Mouse (Mus musculus): ENCODE measurements around the gene Fgfr2. TPM values are rescaled to one million over a fixed set of nuclear protein-coding genes. Genes with fewer than 3 reads are reported as not detected.

The Fgfr2 gene
- polyA plus RNA-seq, 1 experiment, result 14.8 TPM

DNA sequence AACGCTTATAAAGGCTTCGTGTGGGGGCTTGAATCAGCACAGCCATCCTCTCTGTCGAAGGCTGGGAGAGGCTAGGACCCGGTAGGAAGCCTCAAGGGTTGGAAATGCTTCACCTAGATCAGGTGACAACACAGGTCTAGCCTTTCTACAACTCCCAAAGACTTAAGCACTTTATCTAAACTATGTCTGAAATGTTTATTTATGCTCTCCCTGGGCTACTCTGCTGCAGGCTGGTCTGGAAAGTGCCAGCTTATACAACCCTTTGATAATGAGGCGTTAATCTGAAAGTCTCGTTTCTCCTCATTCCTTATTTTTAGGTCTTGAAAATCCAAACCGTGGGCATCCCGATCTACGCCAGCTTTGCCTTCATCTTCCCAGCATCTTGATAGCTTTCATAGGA lies 2299.2 kb downstream of the Fgfr2 start:
- 70% methylated on average over 9 of the region's 9 CpGs for WGBS
- Histone ChIP-seq H3K36me3 (ENCODE audit: control insufficient read depth, insufficient read depth, low read length) (no peaks in the 10 kb centered on the region), H3K27me3 (replicated peaks; ENCODE audit: control insufficient read depth, insufficient read depth, low read length) (no peaks in the 10 kb centered on the region), H3K27ac (ENCODE audit: insufficient read depth, low read depth, low read length) (no peak overlapping the region), H3K4me3 (ENCODE audit: insufficient read depth, low read depth, low read length) (no peak overlapping the region), H3K4me1 (ENCODE audit: control insufficient read depth, insufficient read depth, low read length) (no peaks in the 10 kb centered on the region)
- no peak for TF ChIP-seq CTCF (conservative IDR thresholded peaks at IDR 0.05; ENCODE audit: insufficient read depth, insufficient read length, low read depth, low read length)
- TF ChIP-seq POLR2A (IDR thresholded peaks at IDR 0.05; ENCODE audit: low read depth, low read length), result no peak
- no peak for DNase-seq

DNA sequence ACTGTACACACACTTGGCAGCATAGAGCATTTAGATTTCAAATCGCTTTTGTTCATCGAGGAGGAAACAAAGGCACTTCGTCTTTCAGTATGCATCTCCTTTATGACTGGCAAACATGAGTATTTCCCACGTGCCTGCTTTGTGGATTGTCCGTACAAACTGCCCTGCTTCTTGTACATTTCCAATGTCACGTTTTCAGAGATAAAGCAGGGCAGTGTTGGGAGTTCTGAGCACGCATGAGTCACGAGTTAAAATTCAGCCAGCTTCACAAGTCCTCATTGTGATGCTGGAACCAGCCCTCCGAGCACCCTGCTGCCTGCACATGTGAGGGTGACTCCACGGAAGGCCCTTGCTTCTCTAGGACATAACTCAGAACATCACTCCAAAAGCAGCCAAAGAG lies 2303.5 kb downstream of the Fgfr2 start:
- H3K4me3 ChIP-seq (ENCODE audit: insufficient read depth, low read depth, low read length), result no peak overlapping the region
- WGBS, result 66% methylated on average over 10 of the region's 10 CpGs
- no peaks in the 10 kb centered on the region for H3K36me3 ChIP-seq (ENCODE audit: control insufficient read depth, insufficient read depth, low read length)
- TF ChIP-seq POLR2A (IDR thresholded peaks at IDR 0.05; ENCODE audit: low read depth, low read length), result no peak
- no peak for TF ChIP-seq CTCF (conservative IDR thresholded peaks at IDR 0.05; ENCODE audit: insufficient read depth, insufficient read length, low read depth, low read length)
- no peak for DNase-seq
- H3K4me1 ChIP-seq (ENCODE audit: control insufficient read depth, insufficient read depth, low read length), result no peaks in the 10 kb centered on the region
- no peak overlapping the region for H3K27ac ChIP-seq (ENCODE audit: insufficient read depth, low read depth, low read length)
- H3K27me3 ChIP-seq (replicated peaks; ENCODE audit: control insufficient read depth, insufficient read depth, low read length), result no peaks in the 10 kb centered on the region

DNA sequence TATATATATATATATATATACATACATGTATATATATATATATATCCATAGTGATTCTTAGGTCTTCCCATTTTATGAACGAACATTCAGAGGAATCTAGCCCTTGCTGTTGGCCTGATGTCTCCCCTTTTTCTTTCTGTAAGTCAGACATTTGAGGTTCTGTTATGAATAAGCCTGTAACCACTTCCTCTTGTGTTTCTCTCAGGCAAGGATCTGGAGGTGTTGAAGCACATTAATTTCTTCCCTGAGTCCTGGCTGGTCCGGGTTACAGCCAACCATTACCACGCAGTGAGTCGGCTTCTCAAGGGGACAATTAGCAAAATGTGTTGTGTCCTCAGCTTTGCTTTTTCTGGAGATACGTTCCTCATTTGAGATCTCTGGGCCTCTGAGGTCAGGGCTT lies 2304.3 kb downstream of the Fgfr2 start:
- Histone ChIP-seq H3K36me3 (ENCODE audit: control insufficient read depth, insufficient read depth, low read length) (no peaks in the 10 kb centered on the region), H3K27me3 (replicated peaks; ENCODE audit: control insufficient read depth, insufficient read depth, low read length) (no peaks in the 10 kb centered on the region), H3K27ac (ENCODE audit: insufficient read depth, low read depth, low read length) (no peak overlapping the region), H3K4me1 (ENCODE audit: control insufficient read depth, insufficient read depth, low read length) (no peaks in the 10 kb centered on the region), H3K4me3 (ENCODE audit: insufficient read depth, low read depth, low read length) (no peak overlapping the region)
- TF ChIP-seq POLR2A (IDR thresholded peaks at IDR 0.05; ENCODE audit: low read depth, low read length), result no peak
- TF ChIP-seq CTCF (conservative IDR thresholded peaks at IDR 0.05; ENCODE audit: insufficient read depth, insufficient read length, low read depth, low read length), result no peak
- WGBS, result 83% methylated on average over 5 of the region's 5 CpGs
- DNase-seq, result no peak

DNA sequence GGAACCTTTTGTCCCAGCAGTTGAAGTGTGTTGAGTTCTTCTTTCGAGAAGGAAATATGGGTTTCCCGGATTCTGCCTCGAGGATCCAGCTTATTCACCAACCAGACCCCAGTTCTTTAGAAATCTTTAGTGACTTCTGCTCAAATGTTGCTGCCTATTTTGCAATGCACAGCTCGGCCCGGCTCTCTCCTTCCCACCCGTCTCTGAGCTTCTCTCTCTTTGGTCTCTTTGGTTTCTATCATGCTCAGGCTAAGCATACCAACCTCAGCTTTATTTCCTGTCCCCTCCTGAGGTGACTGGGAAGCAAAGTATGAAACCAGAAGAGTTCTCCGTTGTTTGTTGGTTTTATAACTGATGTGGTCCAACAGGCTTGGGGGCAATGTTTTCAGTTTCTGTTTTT lies 2306.9 kb downstream of the Fgfr2 start:
- DNase-seq, result no peak
- Histone ChIP-seq H3K4me1 (ENCODE audit: control insufficient read depth, insufficient read depth, low read length) (no peaks in the 10 kb centered on the region), H3K27ac (ENCODE audit: insufficient read depth, low read depth, low read length) (no peak overlapping the region), H3K27me3 (replicated peaks; ENCODE audit: control insufficient read depth, insufficient read depth, low read length) (no peaks in the 10 kb centered on the region), H3K36me3 (ENCODE audit: control insufficient read depth, insufficient read depth, low read length) (no peaks in the 10 kb centered on the region), H3K4me3 (ENCODE audit: insufficient read depth, low read depth, low read length) (no peak overlapping the region)
- WGBS, result 79% methylated on average over 7 of the region's 7 CpGs
- TF ChIP-seq CTCF (conservative IDR thresholded peaks at IDR 0.05; ENCODE audit: insufficient read depth, insufficient read length, low read depth, low read length), result no peak
- TF ChIP-seq POLR2A (IDR thresholded peaks at IDR 0.05; ENCODE audit: low read depth, low read length), result no peak

DNA sequence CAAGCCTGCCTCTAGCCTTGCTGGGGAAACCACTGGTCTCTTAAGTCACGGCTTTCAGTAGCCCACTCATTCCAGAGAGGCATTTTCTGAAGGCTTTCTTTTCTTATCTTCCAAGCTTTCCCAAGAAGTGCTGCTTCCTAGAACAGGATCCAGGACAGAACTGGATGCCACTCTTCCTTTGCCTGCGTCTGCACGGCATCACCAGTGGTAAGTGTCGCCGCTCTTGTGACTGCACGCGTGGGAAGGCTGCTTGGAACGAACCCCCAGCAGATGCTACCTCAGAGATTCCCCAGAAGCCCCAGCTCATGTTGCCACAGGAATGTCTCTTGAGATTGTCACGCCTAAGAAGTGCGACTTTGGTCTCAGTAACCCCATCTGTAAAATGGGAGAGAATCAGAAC lies 2307.5 kb downstream of the Fgfr2 start:
- Histone ChIP-seq H3K27me3 (replicated peaks; ENCODE audit: control insufficient read depth, insufficient read depth, low read length) (no peaks in the 10 kb centered on the region), H3K4me3 (ENCODE audit: insufficient read depth, low read depth, low read length) (no peak overlapping the region), H3K27ac (ENCODE audit: insufficient read depth, low read depth, low read length) (no peak overlapping the region), H3K4me1 (ENCODE audit: control insufficient read depth, insufficient read depth, low read length) (no peaks in the 10 kb centered on the region), H3K36me3 (ENCODE audit: control insufficient read depth, insufficient read depth, low read length) (no peaks in the 10 kb centered on the region)
- WGBS, result 95% methylated on average over 10 of the region's 10 CpGs
- no peak for DNase-seq
- TF ChIP-seq CTCF (conservative IDR thresholded peaks at IDR 0.05; ENCODE audit: insufficient read depth, insufficient read length, low read depth, low read length) (no peak), POLR2A (IDR thresholded peaks at IDR 0.05; ENCODE audit: low read depth, low read length) (no peak)

DNA sequence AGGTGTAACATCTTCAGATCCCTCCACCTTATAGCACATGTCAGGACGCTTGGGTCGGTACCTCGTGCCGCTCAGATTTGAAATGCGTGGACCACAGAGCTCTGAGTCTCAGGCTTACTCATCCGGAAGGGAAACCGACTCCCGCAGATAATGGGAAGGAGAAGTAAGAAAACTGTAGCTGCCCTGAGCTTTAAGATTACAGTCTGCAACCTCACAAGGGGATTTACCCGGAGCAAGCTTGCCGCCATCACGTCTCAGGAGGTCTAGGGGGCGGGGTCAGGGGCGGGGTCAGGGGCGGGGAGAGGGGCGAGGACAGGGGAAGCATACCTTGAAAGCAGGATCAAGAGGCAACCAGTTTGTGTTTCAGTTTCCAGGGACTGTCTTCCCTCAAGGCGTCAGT lies 2310.7 kb downstream of the Fgfr2 start:
- no peaks in the 10 kb centered on the region for H3K36me3 ChIP-seq (ENCODE audit: control insufficient read depth, insufficient read depth, low read length)
- no peak overlapping the region for H3K4me3 ChIP-seq (ENCODE audit: insufficient read depth, low read depth, low read length)
- no peaks in the 10 kb centered on the region for H3K27me3 ChIP-seq (replicated peaks; ENCODE audit: control insufficient read depth, insufficient read depth, low read length)
- no peak overlapping the region for H3K27ac ChIP-seq (ENCODE audit: insufficient read depth, low read depth, low read length)
- TF ChIP-seq CTCF (conservative IDR thresholded peaks at IDR 0.05; ENCODE audit: insufficient read depth, insufficient read length, low read depth, low read length) (no peak), POLR2A (IDR thresholded peaks at IDR 0.05; ENCODE audit: low read depth, low read length) (no peak)
- DNase-seq, result no peak
- no peaks in the 10 kb centered on the region for H3K4me1 ChIP-seq (ENCODE audit: control insufficient read depth, insufficient read depth, low read length)
- WGBS, result 43% methylated on average over 16 of the region's 16 CpGs

DNA sequence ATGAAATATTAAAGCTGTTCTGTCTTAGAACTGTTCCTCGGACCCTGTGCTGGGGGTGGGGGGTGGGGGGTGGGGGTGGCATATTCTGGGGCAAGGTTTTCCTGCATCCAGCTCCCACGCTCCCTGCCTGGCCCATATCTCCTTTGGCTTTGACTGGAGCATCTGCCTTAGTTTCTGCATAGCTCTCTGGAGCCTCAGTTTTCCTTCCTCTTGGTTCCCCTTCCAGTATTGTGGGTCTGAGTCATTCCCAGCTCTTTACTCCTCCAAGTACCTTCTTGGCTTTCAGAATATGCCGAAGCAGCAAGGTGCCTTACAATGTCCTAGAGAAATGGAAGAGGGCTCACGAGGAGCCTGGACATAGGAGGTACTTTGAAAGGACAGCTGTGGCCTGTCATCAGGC lies 2312.9 kb downstream of the Fgfr2 start:
- no peak for TF ChIP-seq POLR2A (IDR thresholded peaks at IDR 0.05; ENCODE audit: low read depth, low read length)
- no peak for TF ChIP-seq CTCF (conservative IDR thresholded peaks at IDR 0.05; ENCODE audit: insufficient read depth, insufficient read length, low read depth, low read length)
- whole genome bisulfite sequencing, result 89% methylated on average over 4 of the region's 4 CpGs
- Histone ChIP-seq H3K27ac (ENCODE audit: insufficient read depth, low read depth, low read length) (no peak overlapping the region), H3K4me1 (ENCODE audit: control insufficient read depth, insufficient read depth, low read length) (no peaks in the 10 kb centered on the region), H3K4me3 (ENCODE audit: insufficient read depth, low read depth, low read length) (no peak overlapping the region), H3K36me3 (ENCODE audit: control insufficient read depth, insufficient read depth, low read length) (no peaks in the 10 kb centered on the region), H3K27me3 (replicated peaks; ENCODE audit: control insufficient read depth, insufficient read depth, low read length) (no peaks in the 10 kb centered on the region)
- no peak for DNase-seq

DNA sequence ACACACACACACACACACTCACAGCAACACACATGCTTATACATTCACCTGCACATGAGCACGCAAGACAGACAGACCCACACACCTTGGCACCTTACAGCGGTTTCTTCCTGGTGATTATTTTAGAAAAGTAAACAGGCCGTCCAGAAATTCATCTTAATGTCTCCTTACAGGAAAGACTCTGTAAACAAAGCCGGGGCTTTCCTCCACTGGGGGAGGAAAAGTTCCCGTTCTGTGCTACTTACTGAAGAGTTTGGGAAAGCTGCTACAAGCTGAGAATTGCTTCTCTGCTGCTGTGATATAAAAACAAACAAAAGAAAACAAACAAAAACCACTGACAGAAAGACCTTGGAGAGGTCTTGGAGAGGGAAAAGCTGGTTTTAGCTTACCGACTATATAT lies 2314.5 kb downstream of the Fgfr2 start:
- TF ChIP-seq CTCF (conservative IDR thresholded peaks at IDR 0.05; ENCODE audit: insufficient read depth, insufficient read length, low read depth, low read length) (no peak), POLR2A (IDR thresholded peaks at IDR 0.05; ENCODE audit: low read depth, low read length) (no peak)
- Histone ChIP-seq H3K27ac (ENCODE audit: insufficient read depth, low read depth, low read length) (no peak overlapping the region), H3K27me3 (replicated peaks; ENCODE audit: control insufficient read depth, insufficient read depth, low read length) (no peaks in the 10 kb centered on the region), H3K4me1 (ENCODE audit: control insufficient read depth, insufficient read depth, low read length) (no peaks in the 10 kb centered on the region), H3K36me3 (ENCODE audit: control insufficient read depth, insufficient read depth, low read length) (no peaks in the 10 kb centered on the region), H3K4me3 (ENCODE audit: insufficient read depth, low read depth, low read length) (no peak overlapping the region)
- no peak for DNase-seq
- 45% methylated on average over 6 of the region's 6 CpGs for WGBS

Measured in kidney, adult 2 months (tissue).